Mouse (Mus musculus) liver, embryonic 15.5 days (tissue): Measurements from ENCODE around the gene Akap8l. TPM values are rescaled to one million over a fixed set of nuclear protein-coding genes. Genes with fewer than 3 reads are reported as not detected.

Experiments
- ATAC-seq: fragments of 200-750 bp; cut with Nextera tagmentation; 2 replicates; pipeline ENCODE4 v1.8.0; 2017; ENCODE audit warnings: moderate number of reproducible peaks, mild to moderate bottlenecking, moderate library complexity; ENCODE audit not compliant: insufficient read depth
- H3K27ac ChIP-seq: fragments of 300-500 bp; sonication (generic); replicated peaks from 2 replicates; pipeline ENCODE4 v1.5.1; 2015; ENCODE audit warnings: mild to moderate bottlenecking, inconsistent platforms
- H3K27me3 ChIP-seq: fragments of 300-500 bp; sonication (generic); 2 replicates; pipeline ENCODE4 v1.6.1; 2015; ENCODE audit warnings: mild to moderate bottlenecking, inconsistent platforms
- H3K36me3 ChIP-seq: fragments of 300-500 bp; sonication (generic); replicated peaks from 2 replicates; pipeline ENCODE4 v1.6.1; 2015; ENCODE audit warnings: moderate library complexity, mild to moderate bottlenecking, inconsistent platforms
- H3K4me1 ChIP-seq: fragments of 300-500 bp; sonication (generic); replicated peaks from 2 replicates; pipeline ENCODE4 v1.6.1; 2015; ENCODE audit warnings: inconsistent platforms
- H3K4me2 ChIP-seq: fragments of 300-500 bp; sonication (generic); 2 replicates; pipeline ENCODE4 v1.6.1; 2015; ENCODE audit warnings: moderate library complexity, mild to moderate bottlenecking, inconsistent platforms
- H3K4me3 ChIP-seq: fragments of 300-500 bp; sonication (generic); replicated peaks from 2 replicates; pipeline ENCODE4 v1.5.1; 2015; ENCODE audit warnings: mild to moderate bottlenecking, inconsistent platforms
- H3K9ac ChIP-seq: fragments of 300-500 bp; sonication (generic); 2 replicates; pipeline ENCODE4 v1.6.1; 2015; ENCODE audit warnings: moderate library complexity, mild to moderate bottlenecking, inconsistent platforms
- H3K9me3 ChIP-seq: fragments of 300-500 bp; sonication (generic); replicated peaks from 2 replicates; pipeline ENCODE4 v1.6.1; 2016; ENCODE audit warnings: inconsistent platforms
- WGBS: fragments of 180-500 bp; shearing (Covaris S2); methylation state at CpG from one replicate; pipeline ENCODE4 v1.1.7; 2015; ENCODE audit warnings: mixed read lengths; ENCODE audit not compliant: insufficient replicate concordance; 5-methylcytosine and 5-hydroxymethylcytosine counted together
- polyA plus RNA-seq: library from polyadenylated mRNA; unstranded; fragments of >200 nt; fragmentation: Nextera tagmentation; extraction: Ambion mirVana; gene quantifications from 2 replicates; pipeline ENCODE4 v1.2.1, GENCODE M21; 2015

Gene Akap8l
- polyA plus RNA-seq, 1 experiment from 2014 or later, result 36.1 TPM

- Histone ChIP-seq H3K27ac (peak overlapping the region; percentile 88; the same call in 1 of the 2 replicates), H3K4me1 (peaks cover 50% of the 10 kb centered on the region), H3K4me3 (peak overlapping the region; percentile 91), H3K27me3 (no peaks in the 10 kb centered on the region), H3K9ac (peak overlapping the region; percentile 76; the same call in 1 of the 2 replicates), H3K9me3 (no peaks in the 10 kb centered on the region), H3K4me2 (peak overlapping the region; percentile 88), H3K36me3 (peaks cover 18% of the 10 kb centered on the region)
- WGBS, result 79% methylated on average over 2 of the region's 2 CpGs
- no peak for ATAC-seq
Measured at GRCm38 (mm10) chr17:32348406-32348805, 2.0 kb downstream of the Akap8l start.

- no peak overlapping the region for H3K27ac ChIP-seq
- no peak for ATAC-seq
- 80% methylated on average over 1 of the region's 1 CpGs for WGBS
- H3K4me3 ChIP-seq, result no peak overlapping the region
- peaks cover 72% of the 10 kb centered on the region for H3K36me3 ChIP-seq
- H3K9me3 ChIP-seq, result no peaks in the 10 kb centered on the region
- no peaks in the 10 kb centered on the region for H3K4me1 ChIP-seq
- no peak overlapping the region for H3K4me2 ChIP-seq
- H3K27me3 ChIP-seq, result no peaks in the 10 kb centered on the region
- H3K9ac ChIP-seq, result no peak overlapping the region
Measured at GRCm38 (mm10) chr17:32341102-32341501, 9.3 kb downstream of the Akap8l start.

- Histone ChIP-seq H3K4me3 (no peak overlapping the region), H3K4me1 (no peaks in the 10 kb centered on the region), H3K4me2 (no peak overlapping the region), H3K36me3 (peaks cover 81% of the 10 kb centered on the region), H3K9ac (no peak overlapping the region), H3K27me3 (no peaks in the 10 kb centered on the region), H3K9me3 (no peaks in the 10 kb centered on the region), H3K27ac (no peak overlapping the region)
- ATAC-seq, result no peak
- 7% methylated on average over 1 of the region's 1 CpGs for WGBS
Measured at GRCm38 (mm10) chr17:32340110-32340509, 10.3 kb downstream of the Akap8l start.

GRCm38 (mm10) chr17:32335869-32336268, 14.5 kb downstream of the Akap8l start:
- no peak for ATAC-seq
- Histone ChIP-seq H3K9me3 (no peaks in the 10 kb centered on the region), H3K4me2 (no peak overlapping the region), H3K27ac (no peak overlapping the region), H3K4me1 (no peaks in the 10 kb centered on the region), H3K27me3 (no peaks in the 10 kb centered on the region), H3K4me3 (no peak overlapping the region), H3K9ac (no peak overlapping the region), H3K36me3 (peaks cover 86% of the 10 kb centered on the region)
- WGBS, result 69% methylated on average over 2 of the region's 2 CpGs

GRCm38 (mm10) chr17:32334921-32335320, 15.5 kb downstream of the Akap8l start:
- H3K36me3 ChIP-seq, result peaks cover 94% of the 10 kb centered on the region
- WGBS, result 93% methylated on average over 12 of the region's 12 CpGs
- no peak overlapping the region for H3K4me3 ChIP-seq
- no peak for ATAC-seq
- no peaks in the 10 kb centered on the region for H3K4me1 ChIP-seq
- H3K27me3 ChIP-seq, result no peaks in the 10 kb centered on the region
- H3K9me3 ChIP-seq, result no peaks in the 10 kb centered on the region
- no peak overlapping the region for H3K27ac ChIP-seq
- no peak overlapping the region for H3K4me2 ChIP-seq
- H3K9ac ChIP-seq, result no peak overlapping the region

GRCm38 (mm10) chr17:32333675-32334303, 16.6 kb downstream of the Akap8l start:
- H3K4me2 ChIP-seq, result no peak overlapping the region
- ATAC-seq, result peak; percentile 32; the same call in 1 of the 2 replicates
- no peaks in the 10 kb centered on the region for H3K9me3 ChIP-seq
- no peak overlapping the region for H3K4me3 ChIP-seq
- no peaks in the 10 kb centered on the region for H3K4me1 ChIP-seq
- H3K27me3 ChIP-seq, result no peaks in the 10 kb centered on the region
- H3K9ac ChIP-seq, result no peak overlapping the region
- H3K36me3 ChIP-seq, result peaks cover 95% of the 10 kb centered on the region
- H3K27ac ChIP-seq, result no peak overlapping the region
- WGBS, result 74% methylated on average over 31 of the region's 31 CpGs

- Histone ChIP-seq H3K4me1 (peaks cover 8% of the 10 kb centered on the region; the same call in 1 of the 2 replicates), H3K27ac (no peak overlapping the region), H3K9ac (no peak overlapping the region), H3K9me3 (no peaks in the 10 kb centered on the region), H3K36me3 (peaks cover 86% of the 10 kb centered on the region), H3K4me3 (no peak overlapping the region), H3K4me2 (no peak overlapping the region), H3K27me3 (no peaks in the 10 kb centered on the region)
- no peak for ATAC-seq
Measured at GRCm38 (mm10) chr17:32327501-32327900, 22.9 kb downstream of the Akap8l start.

- Histone ChIP-seq H3K27ac (no peak overlapping the region; the same call in 1 of the 2 replicates), H3K4me3 (no peak overlapping the region), H3K4me2 (peak overlapping the region; percentile 91; the same call in 1 of the 2 replicates), H3K27me3 (no peaks in the 10 kb centered on the region), H3K9me3 (no peaks in the 10 kb centered on the region), H3K9ac (no peak overlapping the region), H3K36me3 (peaks cover 51% of the 10 kb centered on the region), H3K4me1 (peaks cover 40% of the 10 kb centered on the region)
- no peak for ATAC-seq
- WGBS, result 73% methylated on average over 1 of the region's 1 CpGs
Measured at GRCm38 (mm10) chr17:32322809-32323208, 27.6 kb downstream of the Akap8l start.

GRCm38 (mm10) chr17:32321836-32322235, 28.6 kb downstream of the Akap8l start:
- Histone ChIP-seq H3K4me1 (peaks cover 39% of the 10 kb centered on the region), H3K4me3 (peak overlapping the region; percentile 96), H3K36me3 (peaks cover 51% of the 10 kb centered on the region), H3K4me2 (peak overlapping the region; percentile 91), H3K27ac (peak overlapping the region; percentile 95), H3K9ac (peak overlapping the region; percentile 81), H3K27me3 (no peaks in the 10 kb centered on the region), H3K9me3 (no peaks in the 10 kb centered on the region)
- WGBS, result 21% methylated on average over 6 of the region's 6 CpGs
- ATAC-seq, result no peak

GRCm38 (mm10) chr17:32321390-32321734, 29.0 kb downstream of the Akap8l start:
- Histone ChIP-seq H3K27me3 (no peaks in the 10 kb centered on the region), H3K4me1 (peaks cover 41% of the 10 kb centered on the region), H3K4me2 (peak overlapping the region; percentile 91), H3K36me3 (peaks cover 51% of the 10 kb centered on the region), H3K9me3 (no peaks in the 10 kb centered on the region), H3K4me3 (peak overlapping the region; percentile 96), H3K9ac (peak overlapping the region; percentile 81), H3K27ac (peak overlapping the region; percentile 95)
- WGBS, result 0% methylated on average over 23 of the region's 23 CpGs
- peak; percentile 71 for ATAC-seq

GRCm38 (mm10) chr17:32320597-32321389, 29.6 kb downstream of the Akap8l start, which contains the start of gene Akap8:
Gene Akap8 (minus strand): TSS chr17:32321238.
- Histone ChIP-seq H3K27ac (peak within 1 kb of the TSS; percentile 95), H3K9ac (peak within 1 kb of the TSS; percentile 82), H3K4me2 (peak within 1 kb of the TSS; percentile 91), H3K27me3 (no peaks in the 10 kb centered on the region), H3K4me3 (peak within 1 kb of the TSS; percentile 96), H3K4me1 (peaks cover 46% of the 10 kb centered on the region), H3K36me3 (peaks cover 51% of the 10 kb centered on the region), H3K9me3 (no peaks in the 10 kb centered on the region)
- ATAC-seq, result peak; percentile 95
- under 1% methylated on average over 82 of the region's 83 CpGs for WGBS
